13 mouse cellular contexts compared by ENCODE assay signal in genomic region chr3:110129607-110130006, GRCm38 (mm10). TPM values are rescaled to one million over a fixed set of nuclear protein-coding genes. Genes with fewer than 3 reads are reported as not detected.
A peak's percentile ranks its signal among the peaks of the same experiment; 100 is the strongest.
DNase-seq lines count a peak whose midpoint lies in the region; TF ChIP-seq lines count a peak whose summit lies in the region.
"Had no signal": no experiment of that assay in that cellular context is flagged by ENCODE, and none has a peak within 500 bp of the region (broad histone marks: within the 10 kb centered on the region; RNA-seq: fewer than 3 reads in every experiment).

No protein-coding gene starts in this region.

- no peak overlapping the region for H3K4me3 ChIP-seq in left cerebral cortex, adult 2 months
- H3K4me3 ChIP-seq: myocyte had no signal

- peak; percentile 16 for DNase-seq in embryo, embryonic 10 days (ENCODE audit: low spot score)
- DNase-seq in embryo, embryonic 9.5 days (ENCODE audit: extremely low spot score), result no peak
- DNase-seq in left cerebral cortex, adult 2 months (ENCODE audit: extremely low spot score in 1 of 2, low spot score in 2 of 2), result no peak
- no peak for DNase-seq in left cerebral cortex, adult 9 months (ENCODE audit: low spot score in 2 of 2)
- peak; percentile 25 for DNase-seq in thymus, postnatal 4 days
- no peak for DNase-seq in thymus, postnatal 10 days (ENCODE audit: low spot score in 2 of 2)
- no peak for DNase-seq in spleen, adult 12 weeks (ENCODE audit: low spot score)
- DNase-seq in adrenal gland, postnatal 25 days, result no peak
- DNase-seq: cerebellum, adult 9-10 months; kidney, adult 2 months; layer of hippocampus, adult 9-11 months had no signal

- TF ChIP-seq CTCF in left cerebral cortex, adult 2 months (IDR thresholded peaks at IDR 0.05), result peak; percentile 45

- no peak overlapping the region for H3K27ac ChIP-seq in left cerebral cortex, adult 2 months

- intact Hi-C loops in left cerebral cortex, adult 2 months (cut with DNase I), result no loop called here

RNA-seq across cellular contexts. Expression of gene Ntng1, which starts 14.2 kb away (rescaled TPM):
- total RNA-seq in left cerebral cortex, adult 2 months (2021), result 10 to 100 TPM; 33.2 to 38.2 TPM
- total RNA-seq in adrenal gland, postnatal 25 days (2021), result 1.4 and 1.7 TPM in 2 replicates
- total RNA-seq: megakaryocyte, adult 5-6 weeks had no signal

Comparison
In these comparisons a context has a peak if more than half of its experiments do, and no peak if none do; other contexts are left out.
1. DNase-seq: peak in embryo, embryonic 10 days (single experiment) and thymus, postnatal 4 days (single experiment); none in embryo, embryonic 9.5 days (single experiment), left cerebral cortex, adult 2 months (0 of 2), left cerebral cortex, adult 9 months (0 of 2), thymus, postnatal 10 days (0 of 2), spleen, adult 12 weeks (single experiment) and adrenal gland, postnatal 25 days (single experiment).
2. RNA of gene Ntng1, which starts 14.2 kb away (total RNA-seq): 33.2 to 38.2 TPM in left cerebral cortex, adult 2 months; 1.4 to 1.7 TPM in adrenal gland, postnatal 25 days; every median in the first group is over 10 times any median in the second.